Mouse (Mus musculus) lung, postnatal 0 days (tissue): ENCODE measurements at regions not wholly inside any gene's neighbourhood (a gene's known extent, or its start where the extent isn't known, plus 50 kb on each side); places are given as distances from the start of the nearest gene placed in this dataset.

Experiments
- CTCF ChIP-seq: IDR thresholded peaks from 2 replicates; pipeline ENCODE4 v1.5.1; 2016; ENCODE audit warnings: antibody characterized with exemption, mild to moderate bottlenecking
- EP300 ChIP-seq: IDR thresholded peaks from 2 replicates; pipeline ENCODE4 v1.6.1; 2016; ENCODE audit warnings: antibody characterized with exemption, mild to moderate bottlenecking, control low read depth

- TF ChIP-seq CTCF (no peak), EP300 (no peak)
Observed at GRCm38 (mm10) chr12:65674916-65675660, 449.8 kb downstream of the Wdr20rt start.
